Mouse (Mus musculus): ENCODE measurements around the gene Rab9b. TPM values are rescaled to one million over a fixed set of nuclear protein-coding genes. Genes with fewer than 3 reads are reported as not detected.
A peak's percentile ranks its signal among the peaks of the same experiment; 100 is the strongest.

The Rab9b gene
- polyA plus RNA-seq, 1 experiment from 2014 or later, result 0.02 TPM

GRCm38 (mm10) chrX:136822371-136822770 is 46.2 kb downstream of the Rab9b start, which contains the start of gene Plp1:
TSS of gene Plp1 (plus strand) at chrX:136822671.
- TF ChIP-seq EP300 (IDR thresholded peaks at IDR 0.05) (no peak), CTCF (IDR thresholded peaks at IDR 0.05) (no peak)
- Histone ChIP-seq H3K4me1 (ENCODE audit: insufficient read depth, low read depth, low read length) (no peaks in the 10 kb centered on the region), H3K27ac (ENCODE audit: low read length) (no peak within 1 kb of the TSS), H3K9me3 (ENCODE audit: low read length) (no peaks in the 10 kb centered on the region), H3K9ac (replicated peaks; ENCODE audit: low read depth) (no peak within 1 kb of the TSS), H3K27me3 (replicated peaks; ENCODE audit: insufficient read depth, low read length) (no peaks in the 10 kb centered on the region), H3K4me2 (replicated peaks; ENCODE audit: low read depth, low read length) (no peak within 1 kb of the TSS), H3K4me3 (ENCODE audit: low read depth, low read length) (no peak within 1 kb of the TSS), H3K36me3 (ENCODE audit: insufficient read depth, low read length) (no peaks in the 10 kb centered on the region)
- WGBS, result 23% methylated on average over 1 of the region's 1 CpGs
- DNase-seq (ENCODE audit: low spot score) (no peak), ATAC-seq (no peak)

GRCm38 (mm10) chrX:136820250-136820649 is 48.3 kb downstream of the Rab9b start:
- peak; percentile 67 for ATAC-seq
- peak; percentile 66 for DNase-seq (ENCODE audit: low spot score)
- Histone ChIP-seq H3K9ac (replicated peaks; ENCODE audit: low read depth) (no peak overlapping the region), H3K4me2 (replicated peaks; ENCODE audit: low read depth, low read length) (no peak overlapping the region), H3K4me1 (ENCODE audit: insufficient read depth, low read depth, low read length) (no peaks in the 10 kb centered on the region), H3K27ac (ENCODE audit: low read length) (no peak overlapping the region), H3K27me3 (replicated peaks; ENCODE audit: insufficient read depth, low read length) (no peaks in the 10 kb centered on the region), H3K36me3 (ENCODE audit: insufficient read depth, low read length) (no peaks in the 10 kb centered on the region), H3K9me3 (ENCODE audit: low read length) (no peaks in the 10 kb centered on the region), H3K4me3 (ENCODE audit: low read depth, low read length) (no peak overlapping the region)
- WGBS, result 9% methylated on average over 1 of the region's 1 CpGs
- peak; percentile 86 for TF ChIP-seq CTCF (IDR thresholded peaks at IDR 0.05)
- TF ChIP-seq EP300 (IDR thresholded peaks at IDR 0.05), result no peak

GRCm38 (mm10) chrX:136819752-136820151 is 48.8 kb downstream of the Rab9b start:
- TF ChIP-seq CTCF (IDR thresholded peaks at IDR 0.05) (no peak), EP300 (IDR thresholded peaks at IDR 0.05) (no peak)
- no peaks in the 10 kb centered on the region for H3K4me1 ChIP-seq (ENCODE audit: insufficient read depth, low read depth, low read length)
- H3K4me3 ChIP-seq (ENCODE audit: low read depth, low read length), result no peak overlapping the region
- H3K27me3 ChIP-seq (replicated peaks; ENCODE audit: insufficient read depth, low read length), result no peaks in the 10 kb centered on the region
- DNase-seq (ENCODE audit: low spot score), result peak; percentile 4
- H3K9me3 ChIP-seq (ENCODE audit: low read length), result no peaks in the 10 kb centered on the region
- 60% methylated on average over 6 of the region's 6 CpGs for WGBS
- no peaks in the 10 kb centered on the region for H3K36me3 ChIP-seq (ENCODE audit: insufficient read depth, low read length)
- H3K9ac ChIP-seq (replicated peaks; ENCODE audit: low read depth), result no peak overlapping the region
- H3K27ac ChIP-seq (ENCODE audit: low read length), result no peak overlapping the region
- peak; percentile 17; the same call in 1 of the 2 replicates for ATAC-seq
- no peak overlapping the region for H3K4me2 ChIP-seq (replicated peaks; ENCODE audit: low read depth, low read length)

Other genes with a start within 250 kb of the Rab9b start
- gene Tceal1, start 160.8 kb downstream of the Rab9b start, polyA plus RNA-seq (2015; fragmentation: Nextera tagmentation; extraction: Ambion mirVana), result 12.2 and 12.3 TPM in 2 replicates
- 293 and 313 TPM in 2 replicates for gene Morf4l2, start 125.1 kb downstream of the Rab9b start, polyA plus RNA-seq (2015; fragmentation: Nextera tagmentation; extraction: Ambion mirVana)
- gene Glra4, start 88.6 kb downstream of the Rab9b start, polyA plus RNA-seq (2015; fragmentation: Nextera tagmentation; extraction: Ambion mirVana), result not detected in 2 replicates
- 0.84 and 1.6 TPM in 2 replicates for gene Plp1, start 46.1 kb downstream of the Rab9b start, polyA plus RNA-seq (2015; fragmentation: Nextera tagmentation; extraction: Ambion mirVana)
- gene H2bfm, start 58.6 kb upstream of the Rab9b start, polyA plus RNA-seq (2015; fragmentation: Nextera tagmentation; extraction: Ambion mirVana), result not detected in 2 replicates
- gene Tmsb15b2, start 106.7 kb upstream of the Rab9b start, polyA plus RNA-seq (2015; fragmentation: Nextera tagmentation; extraction: Ambion mirVana), result 15.2 and 19.8 TPM in 2 replicates
- gene Tmsb15l, start 108.1 kb upstream of the Rab9b start, polyA plus RNA-seq (2015; fragmentation: Nextera tagmentation; extraction: Ambion mirVana), result 0.95 TPM in 1 of 2 replicates, not detected in the other
- 12.8 and 15.3 TPM in 2 replicates for gene Tmsb15b1, start 108.1 kb upstream of the Rab9b start, polyA plus RNA-seq (2015; fragmentation: Nextera tagmentation; extraction: Ambion mirVana)
- 0.88 and 1.5 TPM in 2 replicates for gene Zcchc18, start 124.4 kb upstream of the Rab9b start, polyA plus RNA-seq (2015; fragmentation: Nextera tagmentation; extraction: Ambion mirVana)
- gene Slc25a53, start 169.5 kb upstream of the Rab9b start, polyA plus RNA-seq (2015; fragmentation: Nextera tagmentation; extraction: Ambion mirVana), result 8.5 and 9.0 TPM in 2 replicates
- 5.7 and 6.7 TPM in 2 replicates for gene Fam199x, start 180.8 kb upstream of the Rab9b start, polyA plus RNA-seq (2015; fragmentation: Nextera tagmentation; extraction: Ambion mirVana)